Mouse (Mus musculus) cerebral cortex, adult 2 months (tissue): ENCODE data around the gene Rai14.

Experiments
- WGBS: fragments of 180-500 bp; shearing (Covaris S2); methylation state at CpG from one replicate; pipeline ENCODE4 v1.1.7; 2018; 5-methylcytosine and 5-hydroxymethylcytosine counted together

Rai14 gene

GRCm38 (mm10) chr15:10689304-10689703 lies 25.1 kb downstream of the Rai14 start:
- WGBS, result 75% methylated on average over 11 of the region's 11 CpGs

- 65% methylated on average over 5 of the region's 5 CpGs for WGBS
These were observed 25.7 kb downstream of the Rai14 start for GRCm38 (mm10) chr15:10688686-10689085.

DNA sequence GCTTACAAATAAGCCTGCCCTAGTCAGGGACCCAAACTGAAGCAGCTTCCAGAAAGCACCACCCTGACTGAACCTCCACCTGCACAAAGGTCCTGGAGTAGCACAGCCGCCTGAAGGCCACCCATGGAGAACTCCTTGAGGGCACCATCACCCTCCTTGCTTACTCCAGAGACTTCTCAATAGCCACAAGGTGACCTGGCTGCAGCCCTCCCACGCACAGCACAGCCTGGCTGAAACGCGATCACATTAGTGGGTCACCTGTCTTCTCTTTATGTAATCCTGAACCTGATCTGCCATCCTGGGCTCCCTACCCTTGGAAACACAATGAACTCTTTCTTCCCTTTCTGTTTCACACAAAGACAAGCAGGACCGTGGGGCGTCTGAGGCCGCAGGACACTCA lies 27.1 kb downstream of the Rai14 start:
- WGBS, result 82% methylated on average over 7 of the region's 7 CpGs

- 72% methylated on average over 14 of the region's 14 CpGs for WGBS
These were observed 28.6 kb downstream of the Rai14 start for GRCm38 (mm10) chr15:10685692-10686430.

- 84% methylated on average over 9 of the region's 9 CpGs for WGBS
These were observed 30.7 kb downstream of the Rai14 start for GRCm38 (mm10) chr15:10683687-10684203.

- WGBS, result 44% methylated on average over 5 of the region's 5 CpGs
These were observed 33.9 kb downstream of the Rai14 start for GRCm38 (mm10) chr15:10680514-10680913.

DNA sequence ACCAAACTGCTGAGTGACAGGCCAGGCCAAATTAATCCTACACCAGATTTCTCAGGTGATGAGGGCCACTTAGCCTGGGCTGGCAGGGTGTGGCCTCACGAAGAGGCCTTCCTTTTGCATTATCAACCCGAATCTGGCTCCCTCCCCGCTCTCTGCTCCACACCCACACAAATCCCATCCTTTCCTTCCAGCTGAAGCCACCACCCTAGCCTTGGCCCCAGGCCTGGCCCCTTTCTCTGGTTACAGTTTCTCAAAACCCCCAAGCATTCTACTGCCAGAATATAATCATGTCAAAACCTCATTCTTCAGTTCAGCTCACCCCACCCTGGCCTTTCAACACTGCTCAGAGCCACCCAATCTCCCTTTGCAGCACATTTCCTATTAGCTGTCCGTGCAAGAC lies 34.9 kb downstream of the Rai14 start:
- 75% methylated on average over 4 of the region's 4 CpGs for WGBS

- 83% methylated on average over 5 of the region's 5 CpGs for WGBS
These were observed 38.6 kb downstream of the Rai14 start for GRCm38 (mm10) chr15:10675801-10676200.

GRCm38 (mm10) chr15:10672880-10673279 lies 41.5 kb downstream of the Rai14 start:
- WGBS, result 68% methylated on average over 5 of the region's 5 CpGs

- WGBS, result 60% methylated on average over 4 of the region's 4 CpGs
These were observed 42.6 kb downstream of the Rai14 start for GRCm38 (mm10) chr15:10671868-10672267.

DNA sequence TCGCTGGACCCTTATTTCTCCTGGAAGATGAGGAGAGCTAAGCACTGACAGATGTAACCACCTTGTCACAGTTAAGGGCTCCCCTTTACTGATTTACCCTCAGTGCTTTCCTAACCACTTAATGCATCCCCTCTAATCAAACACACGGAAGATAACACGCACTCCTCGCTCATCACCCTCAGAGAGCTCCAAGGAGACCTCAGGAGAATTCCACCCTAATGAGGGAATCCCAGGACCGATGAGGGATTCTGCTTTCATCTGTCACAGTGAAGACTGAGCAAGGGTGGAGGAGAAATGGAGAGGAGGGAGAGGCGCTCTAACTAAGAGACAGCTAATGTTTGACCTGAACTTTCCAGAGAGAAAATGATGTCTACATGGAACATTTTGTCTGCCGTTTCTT lies 44.3 kb downstream of the Rai14 start:
- 92% methylated on average over 7 of the region's 7 CpGs for WGBS

- WGBS, result 84% methylated on average over 10 of the region's 10 CpGs
These were observed 46.1 kb downstream of the Rai14 start for GRCm38 (mm10) chr15:10668120-10668900.

DNA sequence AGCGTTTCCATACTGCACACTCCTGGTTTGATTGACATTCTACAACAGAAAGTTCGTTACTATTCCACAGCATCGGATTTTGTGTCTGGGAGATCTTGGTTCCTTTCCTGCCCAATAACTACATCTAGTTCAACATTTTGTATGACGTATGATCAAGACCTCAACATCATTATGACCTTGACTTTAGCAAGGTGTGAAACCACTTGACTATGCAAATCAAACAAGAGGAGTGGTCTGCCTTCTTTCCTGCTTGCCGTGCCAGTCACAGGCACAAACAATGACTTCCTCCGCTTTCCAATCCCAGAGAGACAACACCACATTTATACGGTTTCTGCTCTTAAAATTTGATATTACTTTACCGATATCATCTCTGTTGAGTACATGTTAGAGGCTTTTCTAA lies 48.6 kb downstream of the Rai14 start:
- WGBS, result 80% methylated on average over 8 of the region's 8 CpGs

DNA sequence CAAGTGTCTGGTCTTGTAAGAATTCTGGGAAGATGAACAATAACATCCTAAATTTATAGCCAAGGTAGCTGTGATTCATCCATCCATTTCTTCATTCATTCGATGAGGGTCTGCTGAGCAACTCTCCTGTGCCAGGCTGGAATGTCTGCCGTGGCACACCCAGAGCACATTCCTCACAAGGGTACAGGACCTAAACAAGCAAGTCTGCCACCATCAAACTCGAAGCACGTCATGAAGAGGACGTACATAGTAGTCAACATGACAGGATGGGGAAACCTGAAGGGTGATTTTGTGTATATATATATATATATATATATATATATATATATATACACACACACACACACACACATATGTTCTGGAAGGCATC lies 49.9 kb downstream of the Rai14 start:
- WGBS, result 72% methylated on average over 5 of the region's 5 CpGs

DNA sequence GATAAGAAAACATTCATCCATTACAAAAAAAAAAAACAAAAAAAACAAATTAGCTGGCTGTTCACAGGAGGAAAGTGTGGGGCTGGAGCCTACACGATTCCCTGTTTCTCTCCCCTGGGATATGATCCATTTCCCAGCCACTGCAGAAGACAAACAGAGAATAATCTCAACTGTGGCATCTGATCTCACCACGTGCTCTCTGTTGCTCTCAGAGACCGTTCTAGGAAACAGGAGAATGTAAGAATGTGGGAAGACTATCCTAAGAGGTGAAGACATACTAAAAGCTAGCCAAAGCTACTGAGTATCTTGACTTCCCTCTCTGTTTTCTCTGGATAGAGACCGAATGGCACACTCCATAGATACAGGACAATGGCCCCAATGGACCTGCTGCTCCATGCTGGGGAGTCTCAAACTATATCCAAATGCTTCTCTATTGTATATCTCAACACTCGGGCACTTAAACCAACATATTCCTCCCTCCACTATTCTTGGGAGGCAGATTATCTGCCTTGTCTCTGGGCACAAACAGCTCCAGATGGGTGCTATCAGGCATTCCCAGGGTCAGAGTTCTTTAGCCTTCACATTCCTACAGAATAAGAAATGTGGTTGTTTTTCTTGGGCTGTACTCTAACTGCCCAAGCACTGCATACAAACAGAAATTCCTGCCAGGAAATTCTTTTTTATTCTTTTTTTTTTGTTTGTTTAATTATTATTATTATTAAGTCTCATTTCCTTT lies 50.5 kb downstream of the Rai14 start:
- 69% methylated on average over 5 of the region's 5 CpGs for WGBS

GRCm38 (mm10) chr15:10661961-10662606 lies 52.3 kb downstream of the Rai14 start:
- WGBS, result 60% methylated on average over 3 of the region's 3 CpGs

- 88% methylated on average over 2 of the region's 2 CpGs for WGBS
These were observed 55.6 kb downstream of the Rai14 start for GRCm38 (mm10) chr15:10658803-10659202.

DNA sequence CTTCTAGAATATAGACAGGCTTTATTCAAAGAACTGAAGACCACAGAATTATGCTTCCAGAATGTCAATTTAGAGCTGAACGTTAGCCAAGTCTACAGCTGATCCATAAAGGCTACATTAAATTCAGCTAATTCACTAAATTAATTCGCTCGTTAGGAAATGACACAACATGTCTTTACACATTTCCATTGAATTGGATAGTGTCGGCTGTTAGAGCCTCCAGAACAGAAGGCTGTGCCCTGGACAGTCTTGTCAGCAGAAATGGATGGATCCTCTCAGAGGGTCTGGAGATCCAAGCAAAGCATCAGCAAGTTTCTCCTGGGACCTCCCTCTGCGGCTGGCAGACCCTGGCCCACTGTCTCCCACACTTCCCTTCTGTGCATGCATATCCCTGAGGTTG lies 58.3 kb downstream of the Rai14 start:
- 66% methylated on average over 5 of the region's 5 CpGs for whole genome bisulfite sequencing

- 44% methylated on average over 8 of the region's 8 CpGs for WGBS
These were observed 59.1 kb downstream of the Rai14 start for GRCm38 (mm10) chr15:10655151-10655905.

DNA sequence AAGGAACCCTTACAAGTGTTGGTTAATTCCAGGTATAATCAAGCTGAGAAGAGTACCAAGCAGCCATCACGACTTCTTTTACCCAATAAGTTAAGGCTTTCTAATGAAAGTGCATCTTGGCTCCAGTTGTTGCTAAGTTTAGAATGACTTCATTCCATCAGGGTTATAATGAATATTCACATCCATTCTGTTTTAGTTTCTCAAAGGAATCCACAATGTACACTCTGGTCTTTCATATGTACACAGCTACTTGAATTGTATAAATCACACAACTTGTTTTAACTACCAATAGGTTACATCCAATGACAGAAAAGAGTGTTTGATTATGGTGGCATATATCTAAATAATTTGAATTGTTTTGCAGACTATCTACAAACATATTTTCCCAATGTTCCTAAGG lies 59.7 kb downstream of the Rai14 start:
- WGBS, result 59% methylated on average over 1 of the region's 1 CpGs

DNA sequence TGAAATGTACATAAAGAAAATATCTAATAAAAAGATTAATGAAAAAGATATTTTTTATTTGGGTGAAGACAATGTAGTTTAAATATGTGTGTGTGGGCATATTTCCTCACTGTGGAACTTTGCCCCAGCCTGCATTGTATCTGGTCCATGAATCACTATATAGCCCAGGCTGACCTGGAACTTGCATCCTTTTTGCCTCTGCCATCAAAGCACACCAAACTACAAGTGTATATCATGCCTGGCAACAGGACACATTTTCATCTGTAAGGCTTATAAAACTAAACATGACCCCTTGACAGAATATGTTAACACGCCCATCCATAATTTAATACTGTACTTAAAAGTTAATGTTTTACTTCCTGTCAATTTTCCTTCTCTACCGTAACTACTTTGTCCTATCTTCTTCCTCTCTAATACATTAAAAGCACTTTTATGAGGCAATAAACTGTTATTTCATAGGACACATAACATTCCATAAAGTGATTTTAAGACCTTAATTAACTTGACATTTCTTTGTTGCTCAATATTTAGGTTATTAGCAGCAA lies 61.4 kb downstream of the Rai14 start:
- 95% methylated on average over 2 of the region's 2 CpGs for whole genome bisulfite sequencing
